Mouse (Mus musculus): ENCODE results near the gene Camk1g. TPM values are rescaled to one million over a fixed set of nuclear protein-coding genes. Genes with fewer than 3 reads are reported as not detected.

Gene Camk1g
- total RNA-seq (2014; fragmentation: Nextera tagmentation) = not detected in 2 replicates
- total RNA-seq (2017) = not detected in 2 replicates
- not detected in 2 replicates for polyA plus RNA-seq (2012)

- no peak for TF ChIP-seq GATA2 (IDR thresholded peaks at IDR 0.05; ENCODE audit: borderline replicate concordance, low read depth, low read length)
- TF ChIP-seq POLR2AphosphoS5 (IDR thresholded peaks at IDR 0.05; ENCODE audit: insufficient replicate concordance, low read depth, low read length) = no peak
- TF ChIP-seq TAL1 (conservative IDR thresholded peaks at IDR 0.05; ENCODE audit: low read depth, low read length) = no peak
- TF ChIP-seq CTCF (IDR thresholded peaks at IDR 0.05; ENCODE audit: low read depth, low read length) = no peak
- TF ChIP-seq GATA1 (IDR thresholded peaks at IDR 0.05; ENCODE audit: borderline replicate concordance, low read length) = no peak
- Histone ChIP-seq H3K4me1 (ENCODE audit: insufficient read depth, low read depth, low read length) (no peaks in the 10 kb centered on the region), H3K27me3 (ENCODE audit: insufficient read depth, low read length) (peaks cover 3% of the 10 kb centered on the region; the same call in 1 of the 2 replicates), H3K36me3 (replicated peaks) (no peaks in the 10 kb centered on the region), H3K9me3 (replicated peaks) (no peaks in the 10 kb centered on the region), H3K4me3 (ENCODE audit: low read depth, low read length) (no peak within 1 kb of the TSS)
- ATAC-seq (ENCODE audit: extremely low read depth, insufficient number of reproducible peaks, low FRiP score, poor library complexity, severe bottlenecking) = no peak
- no peak for DNase-seq (ENCODE audit: low spot score)
Observed at GRCm38 (mm10) chr1:193370096-193370495, at the start of gene Camk1g. Camk1g (minus strand) TSS chr1:193370298.

- no peaks in the 10 kb centered on the region for H3K9me3 ChIP-seq (replicated peaks)
- ATAC-seq (ENCODE audit: extremely low read depth, insufficient number of reproducible peaks, low FRiP score, poor library complexity, severe bottlenecking) = no peak
- TF ChIP-seq POLR2AphosphoS5 (IDR thresholded peaks at IDR 0.05; ENCODE audit: insufficient replicate concordance, low read depth, low read length) (no peak), GATA2 (IDR thresholded peaks at IDR 0.05; ENCODE audit: borderline replicate concordance, low read depth, low read length) (no peak), CTCF (IDR thresholded peaks at IDR 0.05; ENCODE audit: low read depth, low read length) (no peak), TAL1 (conservative IDR thresholded peaks at IDR 0.05; ENCODE audit: low read depth, low read length) (no peak), GATA1 (IDR thresholded peaks at IDR 0.05; ENCODE audit: borderline replicate concordance, low read length) (no peak)
- H3K4me3 ChIP-seq (ENCODE audit: low read depth, low read length) = no peak overlapping the region
- no peaks in the 10 kb centered on the region for H3K36me3 ChIP-seq (replicated peaks)
- H3K4me1 ChIP-seq (ENCODE audit: insufficient read depth, low read depth, low read length) = no peaks in the 10 kb centered on the region
- peaks cover 6% of the 10 kb centered on the region for H3K27me3 ChIP-seq (ENCODE audit: insufficient read depth, low read length)
- DNase-seq (ENCODE audit: low spot score) = no peak
Observed at GRCm38 (mm10) chr1:193419168-193419567, 49.1 kb upstream of the Camk1g start.

- Histone ChIP-seq H3K4me1 (ENCODE audit: insufficient read depth, low read depth, low read length) (no peaks in the 10 kb centered on the region), H3K36me3 (replicated peaks) (no peaks in the 10 kb centered on the region), H3K9me3 (replicated peaks) (no peaks in the 10 kb centered on the region), H3K27me3 (ENCODE audit: insufficient read depth, low read length) (peaks cover 2% of the 10 kb centered on the region; the same call in 1 of the 2 replicates), H3K4me3 (ENCODE audit: low read depth, low read length) (no peak overlapping the region)
- TF ChIP-seq GATA1 (IDR thresholded peaks at IDR 0.05; ENCODE audit: borderline replicate concordance, low read length) = no peak
- TF ChIP-seq CTCF (IDR thresholded peaks at IDR 0.05; ENCODE audit: low read depth, low read length) = no peak
- TF ChIP-seq TAL1 (conservative IDR thresholded peaks at IDR 0.05; ENCODE audit: low read depth, low read length) = no peak
- no peak for TF ChIP-seq POLR2AphosphoS5 (IDR thresholded peaks at IDR 0.05; ENCODE audit: insufficient replicate concordance, low read depth, low read length)
- no peak for TF ChIP-seq GATA2 (IDR thresholded peaks at IDR 0.05; ENCODE audit: borderline replicate concordance, low read depth, low read length)
- no peak for ATAC-seq (ENCODE audit: extremely low read depth, insufficient number of reproducible peaks, low FRiP score, poor library complexity, severe bottlenecking)
- DNase-seq (ENCODE audit: low spot score) = no peak
Observed at GRCm38 (mm10) chr1:193418656-193419055, 48.6 kb upstream of the Camk1g start.

- TF ChIP-seq TAL1 (conservative IDR thresholded peaks at IDR 0.05; ENCODE audit: low read depth, low read length) (no peak), POLR2AphosphoS5 (IDR thresholded peaks at IDR 0.05; ENCODE audit: insufficient replicate concordance, low read depth, low read length) (no peak), GATA1 (IDR thresholded peaks at IDR 0.05; ENCODE audit: borderline replicate concordance, low read length) (no peak), GATA2 (IDR thresholded peaks at IDR 0.05; ENCODE audit: borderline replicate concordance, low read depth, low read length) (no peak), CTCF (IDR thresholded peaks at IDR 0.05; ENCODE audit: low read depth, low read length) (no peak)
- no peaks in the 10 kb centered on the region for H3K27me3 ChIP-seq (ENCODE audit: insufficient read depth, low read length)
- no peaks in the 10 kb centered on the region for H3K36me3 ChIP-seq (replicated peaks)
- ATAC-seq (ENCODE audit: extremely low read depth, insufficient number of reproducible peaks, low FRiP score, poor library complexity, severe bottlenecking) (no peak), DNase-seq (ENCODE audit: low spot score) (no peak)
- no peaks in the 10 kb centered on the region for H3K4me1 ChIP-seq (ENCODE audit: insufficient read depth, low read depth, low read length)
- no peaks in the 10 kb centered on the region for H3K9me3 ChIP-seq (replicated peaks)
- H3K4me3 ChIP-seq (ENCODE audit: low read depth, low read length) = no peak overlapping the region
Observed at GRCm38 (mm10) chr1:193414067-193414466, 44.0 kb upstream of the Camk1g start.

GRCm38 (mm10) chr1:193413368-193414000 lies 43.4 kb upstream of the Camk1g start:
- DNase-seq (ENCODE audit: low spot score) (no peak), ATAC-seq (ENCODE audit: extremely low read depth, insufficient number of reproducible peaks, low FRiP score, poor library complexity, severe bottlenecking) (no peak)
- Histone ChIP-seq H3K9me3 (replicated peaks) (no peaks in the 10 kb centered on the region), H3K27me3 (ENCODE audit: insufficient read depth, low read length) (no peaks in the 10 kb centered on the region), H3K36me3 (replicated peaks) (no peaks in the 10 kb centered on the region), H3K4me1 (ENCODE audit: insufficient read depth, low read depth, low read length) (no peaks in the 10 kb centered on the region), H3K4me3 (ENCODE audit: low read depth, low read length) (no peak overlapping the region)
- TF ChIP-seq GATA2 (IDR thresholded peaks at IDR 0.05; ENCODE audit: borderline replicate concordance, low read depth, low read length) (no peak), POLR2AphosphoS5 (IDR thresholded peaks at IDR 0.05; ENCODE audit: insufficient replicate concordance, low read depth, low read length) (no peak), TAL1 (conservative IDR thresholded peaks at IDR 0.05; ENCODE audit: low read depth, low read length) (no peak), GATA1 (IDR thresholded peaks at IDR 0.05; ENCODE audit: borderline replicate concordance, low read length) (no peak), CTCF (IDR thresholded peaks at IDR 0.05; ENCODE audit: low read depth, low read length) (no peak)

- Histone ChIP-seq H3K4me3 (ENCODE audit: low read depth, low read length) (no peak overlapping the region), H3K36me3 (replicated peaks) (no peaks in the 10 kb centered on the region), H3K4me1 (ENCODE audit: insufficient read depth, low read depth, low read length) (no peaks in the 10 kb centered on the region), H3K9me3 (replicated peaks) (no peaks in the 10 kb centered on the region), H3K27me3 (ENCODE audit: insufficient read depth, low read length) (no peaks in the 10 kb centered on the region)
- no peak for DNase-seq (ENCODE audit: low spot score)
- no peak for TF ChIP-seq CTCF (IDR thresholded peaks at IDR 0.05; ENCODE audit: low read depth, low read length)
- no peak for TF ChIP-seq POLR2AphosphoS5 (IDR thresholded peaks at IDR 0.05; ENCODE audit: insufficient replicate concordance, low read depth, low read length)
- no peak for TF ChIP-seq GATA1 (IDR thresholded peaks at IDR 0.05; ENCODE audit: borderline replicate concordance, low read length)
- TF ChIP-seq TAL1 (conservative IDR thresholded peaks at IDR 0.05; ENCODE audit: low read depth, low read length) = no peak
- ATAC-seq (ENCODE audit: extremely low read depth, insufficient number of reproducible peaks, low FRiP score, poor library complexity, severe bottlenecking) = no peak
Observed at GRCm38 (mm10) chr1:193407487-193407886, 37.4 kb upstream of the Camk1g start.
